Mouse (Mus musculus) lung, embryonic 15.5 days (tissue): ENCODE data around the gene Fgfr2. TPM values are rescaled to one million over a fixed set of nuclear protein-coding genes. Genes with fewer than 3 reads are reported as not detected.
"Not testable (repeated sequence)": the region's sequence is repeated elsewhere in the genome, so short reads cannot be mapped to it uniquely, and the experiment has no call there.

Experiments used
- ATAC-seq: fragments of 200-750 bp; cut with Nextera tagmentation; 2 replicates; pipeline ENCODE4 v1.8.0; 2017; ENCODE audit warnings: moderate number of reproducible peaks, borderline replicate concordance; ENCODE audit not compliant: low FRiP score, low TSS enrichment; ENCODE audit errors: extremely low read depth
- H3K27ac ChIP-seq: fragments of 300-500 bp; sonication (generic); 2 replicates; pipeline ENCODE4 v1.5.1; 2015; ENCODE audit warnings: moderate library complexity, mild to moderate bottlenecking, inconsistent platforms
- H3K27me3 ChIP-seq: fragments of 300-500 bp; sonication (generic); 2 replicates; pipeline ENCODE4 v1.6.1; 2015; ENCODE audit warnings: inconsistent platforms
- H3K36me3 ChIP-seq: fragments of 300-500 bp; sonication (generic); 2 replicates; pipeline ENCODE4 v1.6.1; 2015; ENCODE audit warnings: inconsistent platforms
- H3K4me1 ChIP-seq: fragments of 300-500 bp; sonication (generic); 2 replicates; pipeline ENCODE4 v1.6.1; 2015; ENCODE audit warnings: inconsistent platforms
- H3K4me2 ChIP-seq: fragments of 300-500 bp; sonication (generic); 2 replicates; pipeline ENCODE4 v1.6.1; 2015; ENCODE audit warnings: inconsistent platforms, mild to moderate bottlenecking, moderate library complexity
- H3K4me3 ChIP-seq: fragments of 300-500 bp; sonication (generic); 2 replicates; pipeline ENCODE4 v1.5.1; 2015; ENCODE audit warnings: mild to moderate bottlenecking, inconsistent platforms
- H3K9ac ChIP-seq: fragments of 300-500 bp; sonication (generic); 2 replicates; pipeline ENCODE4 v1.6.1; 2015; ENCODE audit warnings: inconsistent platforms
- H3K9me3 ChIP-seq: fragments of 300-500 bp; sonication (generic); 2 replicates; pipeline ENCODE4 v1.6.1; 2016; ENCODE audit warnings: inconsistent platforms
- whole genome bisulfite sequencing: fragments of 180-500 bp; shearing (Covaris S2); methylation state at CpG from one replicate; pipeline ENCODE4 v1.1.7; 2015; 5-methylcytosine and 5-hydroxymethylcytosine counted together
- polyA plus RNA-seq: library from polyadenylated mRNA; unstranded; fragments of >200 nt; fragmentation: Nextera tagmentation; extraction: Ambion mirVana; gene quantifications from 2 replicates; pipeline ENCODE4 v1.2.1, GENCODE M21; 2015

The Fgfr2 gene
- polyA plus RNA-seq, 1 experiment from 2014 or later = 160 TPM

DNA sequence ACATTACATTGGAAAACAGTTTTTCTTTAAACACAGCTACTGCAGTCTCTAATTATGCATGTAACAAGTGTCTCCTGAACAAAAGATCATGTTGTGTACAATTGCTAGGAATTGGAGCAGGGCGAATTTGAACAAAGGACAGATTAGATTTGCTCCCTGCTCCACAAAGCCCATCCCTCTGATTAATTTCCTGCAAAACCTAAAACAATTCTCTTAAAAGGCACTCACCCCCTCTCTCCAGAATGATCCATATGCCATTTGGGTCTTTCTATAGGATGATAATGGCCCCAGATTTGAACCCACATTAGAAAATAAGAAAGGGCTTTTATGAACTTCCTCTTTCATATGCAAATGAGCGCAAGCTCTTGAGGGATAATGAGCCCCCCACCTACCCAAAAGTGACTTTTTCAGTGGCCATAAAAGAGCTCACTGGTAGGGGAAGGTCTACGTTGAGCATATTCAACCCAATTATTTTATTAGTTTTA is 1658.0 kb downstream of the Fgfr2 start:
- Histone ChIP-seq H3K4me2 (no peak overlapping the region), H3K9me3 (no peaks in the 10 kb centered on the region), H3K9ac (no peak overlapping the region), H3K36me3 (no peaks in the 10 kb centered on the region), H3K4me3 (no peak overlapping the region), H3K27ac (no peak overlapping the region), H3K27me3 (no peaks in the 10 kb centered on the region), H3K4me1 (no peaks in the 10 kb centered on the region)
- ATAC-seq = no peak
- WGBS = 74% methylated on average over 3 of the region's 3 CpGs

DNA sequence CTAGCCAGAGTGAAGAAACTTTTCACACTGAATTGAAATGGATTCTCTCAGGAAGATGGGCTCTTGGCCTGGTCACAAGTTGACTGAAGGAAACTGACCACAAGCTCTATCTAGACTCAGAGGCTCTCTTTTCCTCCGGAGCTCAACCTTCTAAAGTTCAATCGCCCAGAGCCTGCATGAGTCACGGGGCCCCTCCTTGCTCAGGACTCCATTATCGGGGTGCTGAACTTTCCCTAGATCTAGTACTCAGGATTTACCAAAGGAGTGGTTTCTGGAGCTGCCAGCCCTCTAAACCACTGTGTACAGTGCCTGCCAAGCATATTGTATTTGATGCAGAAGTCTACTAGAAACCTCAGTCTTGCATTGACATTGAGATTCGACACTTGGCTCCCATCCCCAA is 1666.4 kb downstream of the Fgfr2 start:
- ATAC-seq = no peak
- H3K36me3 ChIP-seq = no peaks in the 10 kb centered on the region
- no peaks in the 10 kb centered on the region for H3K9me3 ChIP-seq
- no peak overlapping the region for H3K27ac ChIP-seq
- no peak overlapping the region for H3K4me3 ChIP-seq
- no peak overlapping the region for H3K9ac ChIP-seq
- no peaks in the 10 kb centered on the region for H3K4me1 ChIP-seq
- H3K4me2 ChIP-seq = no peak overlapping the region
- 79% methylated on average over 5 of the region's 5 CpGs for WGBS
- H3K27me3 ChIP-seq = no peaks in the 10 kb centered on the region

DNA sequence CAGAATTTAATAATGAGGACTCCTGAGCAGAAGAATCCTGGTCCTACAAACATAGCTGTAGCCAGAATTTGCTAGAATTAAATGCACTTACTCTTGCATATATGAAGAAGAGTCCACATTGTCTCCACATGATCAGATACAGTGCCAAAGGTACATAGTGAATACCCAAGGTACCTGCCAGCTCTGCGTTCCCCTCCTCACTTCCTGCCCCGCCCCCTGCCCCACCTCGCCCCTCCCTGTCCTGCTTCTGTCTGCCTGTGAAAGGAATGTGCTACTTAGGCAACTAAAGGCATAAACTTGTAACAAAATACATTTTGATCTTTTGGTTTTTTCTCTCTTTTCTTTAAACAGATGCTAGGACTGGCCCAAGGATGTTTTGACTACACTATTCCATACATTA is 1686.1 kb downstream of the Fgfr2 start:
- WGBS = 63% methylated on average over 3 of the region's 3 CpGs
- H3K4me1 ChIP-seq = no peaks in the 10 kb centered on the region
- no peak overlapping the region for H3K27ac ChIP-seq
- H3K36me3 ChIP-seq = peaks cover 29% of the 10 kb centered on the region
- H3K9me3 ChIP-seq = no peaks in the 10 kb centered on the region
- no peak for ATAC-seq
- H3K9ac ChIP-seq = no peak overlapping the region
- H3K4me2 ChIP-seq = no peak overlapping the region
- no peaks in the 10 kb centered on the region for H3K27me3 ChIP-seq
- no peak overlapping the region for H3K4me3 ChIP-seq

DNA sequence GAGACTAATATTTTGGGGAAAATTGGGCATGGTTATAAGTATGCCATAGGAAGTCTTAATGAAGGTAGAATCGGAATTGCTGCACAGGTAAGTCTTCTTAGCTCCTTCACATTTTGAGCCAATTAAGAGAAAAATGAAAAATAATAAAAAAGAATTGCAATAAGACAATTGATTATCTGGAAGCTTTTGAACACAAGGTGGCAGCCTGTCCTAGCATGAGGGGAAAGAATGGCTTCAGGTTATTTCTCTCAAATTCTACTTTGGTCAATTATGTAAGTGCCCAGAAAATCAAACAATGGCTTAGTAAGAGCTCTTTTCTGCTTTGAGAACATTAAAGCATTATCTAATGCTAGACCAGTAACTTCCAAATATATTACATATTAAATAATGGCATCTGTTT is 1688.9 kb downstream of the Fgfr2 start:
- Histone ChIP-seq H3K36me3 (peaks cover 50% of the 10 kb centered on the region), H3K9ac (no peak overlapping the region), H3K4me2 (no peak overlapping the region), H3K4me3 (no peak overlapping the region), H3K4me1 (no peaks in the 10 kb centered on the region), H3K9me3 (no peaks in the 10 kb centered on the region), H3K27me3 (no peaks in the 10 kb centered on the region), H3K27ac (no peak overlapping the region)
- no peak for ATAC-seq
- WGBS = 79% methylated on average over 1 of the region's 1 CpGs

DNA sequence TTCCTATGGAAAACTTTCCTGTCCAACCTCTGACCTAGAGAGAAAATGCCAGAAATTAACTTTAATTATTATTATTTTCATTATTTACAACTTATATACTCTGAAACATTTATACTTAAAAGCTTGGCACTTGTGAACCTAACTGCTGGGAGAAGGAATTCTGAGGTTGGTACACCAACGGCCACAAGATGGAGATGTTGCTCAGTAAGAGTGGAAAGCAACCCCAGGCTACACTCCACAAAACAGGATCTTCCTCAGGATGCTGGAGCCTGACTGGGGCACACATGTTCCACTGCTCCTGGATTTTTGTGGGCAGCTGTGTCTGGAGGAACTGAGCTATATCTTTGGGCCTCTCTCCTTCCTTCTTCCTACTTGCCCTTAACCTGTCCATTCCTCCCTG is 1690.9 kb downstream of the Fgfr2 start:
- H3K9ac ChIP-seq = no peak overlapping the region
- no peaks in the 10 kb centered on the region for H3K27me3 ChIP-seq
- no peaks in the 10 kb centered on the region for H3K9me3 ChIP-seq
- 18% methylated on average over 1 of the region's 1 CpGs for WGBS
- ATAC-seq = no peak
- no peak overlapping the region for H3K27ac ChIP-seq
- H3K36me3 ChIP-seq = peaks cover 55% of the 10 kb centered on the region
- no peak overlapping the region for H3K4me3 ChIP-seq
- no peaks in the 10 kb centered on the region for H3K4me1 ChIP-seq
- no peak overlapping the region for H3K4me2 ChIP-seq

DNA sequence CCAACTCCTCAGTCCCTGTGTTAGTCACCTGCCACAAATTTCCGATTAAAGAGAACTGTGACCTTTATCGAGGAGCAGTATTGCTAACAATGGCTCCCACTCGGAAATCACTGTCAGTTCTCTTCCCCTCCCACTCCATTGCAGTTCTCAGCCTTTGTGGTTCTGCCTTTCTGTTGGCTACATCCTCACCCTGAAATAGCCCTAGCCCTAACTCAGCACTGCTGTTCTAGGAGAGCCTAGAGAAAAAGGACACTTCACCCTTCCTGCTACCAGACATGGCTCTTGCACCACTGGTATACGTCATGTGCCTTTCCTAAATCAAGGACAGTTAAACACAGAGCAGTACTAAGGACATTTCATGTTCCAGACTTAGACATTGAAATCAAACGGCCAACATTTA is 1695.8 kb downstream of the Fgfr2 start:
- no peaks in the 10 kb centered on the region for H3K27me3 ChIP-seq
- H3K27ac ChIP-seq = no peak overlapping the region
- H3K9me3 ChIP-seq = no peaks in the 10 kb centered on the region
- no peak overlapping the region for H3K9ac ChIP-seq
- H3K4me2 ChIP-seq = no peak overlapping the region
- WGBS = 85% methylated on average over 5 of the region's 5 CpGs
- H3K4me1 ChIP-seq = no peaks in the 10 kb centered on the region
- no peak for ATAC-seq
- H3K36me3 ChIP-seq = peaks cover 50% of the 10 kb centered on the region
- H3K4me3 ChIP-seq = no peak overlapping the region

DNA sequence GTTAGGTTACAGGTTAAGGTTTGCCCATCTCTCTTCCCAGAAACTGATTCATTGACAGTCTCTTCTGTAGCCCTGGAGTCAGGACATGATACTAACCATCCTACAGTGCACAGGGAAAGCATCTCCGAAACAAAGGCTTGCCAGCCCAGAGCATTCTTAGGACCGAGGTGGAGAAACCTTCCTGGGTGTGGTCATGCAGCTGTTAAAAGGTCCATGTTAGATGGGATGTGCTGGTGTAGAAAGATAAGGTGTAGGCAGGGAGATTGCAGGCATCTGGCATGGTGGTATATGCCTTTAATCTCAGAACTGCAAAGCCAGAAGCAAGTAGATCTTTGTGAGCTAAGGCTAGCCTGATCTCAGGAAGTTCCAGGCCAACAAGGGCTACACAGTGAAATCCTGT is 1698.2 kb downstream of the Fgfr2 start:
- no peak overlapping the region for H3K27ac ChIP-seq
- no peaks in the 10 kb centered on the region for H3K27me3 ChIP-seq
- no peak for ATAC-seq
- peaks cover 31% of the 10 kb centered on the region for H3K36me3 ChIP-seq
- no peak overlapping the region for H3K9ac ChIP-seq
- no peaks in the 10 kb centered on the region for H3K4me1 ChIP-seq
- no peak overlapping the region for H3K4me3 ChIP-seq
- H3K9me3 ChIP-seq = no peaks in the 10 kb centered on the region
- WGBS = 76% methylated on average over 2 of the region's 2 CpGs
- no peak overlapping the region for H3K4me2 ChIP-seq

DNA sequence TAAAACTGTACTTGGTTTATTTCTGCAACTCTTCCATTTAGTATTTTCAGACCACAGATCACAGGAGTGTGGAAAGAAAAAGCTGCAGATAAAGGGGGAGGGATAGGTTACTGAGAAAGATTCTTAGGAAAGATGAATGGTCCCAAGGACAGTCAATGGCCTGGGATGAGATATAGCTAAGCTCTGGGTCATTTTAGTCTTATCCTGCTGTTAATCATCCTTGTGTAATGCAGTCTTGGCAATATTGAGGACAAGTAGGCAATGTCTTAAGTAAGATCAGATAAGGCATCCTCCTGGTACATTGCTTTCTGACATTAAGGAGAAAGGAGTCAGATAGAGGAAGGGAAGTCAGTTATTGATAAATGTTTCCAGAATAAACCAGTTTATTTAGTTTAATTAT is 1705.5 kb downstream of the Fgfr2 start:
- Histone ChIP-seq H3K9me3 (no peaks in the 10 kb centered on the region), H3K27ac (no peak overlapping the region), H3K9ac (no peak overlapping the region), H3K36me3 (no peaks in the 10 kb centered on the region), H3K4me1 (peaks cover 6% of the 10 kb centered on the region; the same call in 1 of the 2 replicates), H3K27me3 (no peaks in the 10 kb centered on the region), H3K4me3 (no peak overlapping the region), H3K4me2 (no peak overlapping the region)
- no peak for ATAC-seq

DNA sequence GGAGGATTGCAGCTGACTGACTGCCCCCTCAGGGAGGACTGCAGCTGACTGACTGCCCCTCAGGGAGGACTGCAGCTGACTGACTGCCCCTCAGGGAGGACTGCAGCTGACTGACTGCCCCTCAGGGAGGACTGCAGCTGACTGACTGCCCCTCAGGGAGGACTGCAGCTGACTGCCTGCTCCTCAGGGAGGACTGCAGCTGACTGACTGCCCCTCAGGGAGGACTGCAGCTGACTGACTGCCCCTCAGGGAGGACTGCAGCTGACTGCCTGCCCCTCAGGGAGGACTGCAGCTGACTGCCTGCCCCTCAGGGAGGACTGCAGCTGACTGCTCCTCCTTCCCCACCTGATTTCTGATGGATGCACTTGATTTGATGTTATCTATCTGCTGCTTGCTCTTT is 1706.4 kb downstream of the Fgfr2 start:
- not testable (repeated sequence) for H3K27ac ChIP-seq, H3K9me3 ChIP-seq, H3K4me2 ChIP-seq, H3K4me3 ChIP-seq, ATAC-seq, H3K9ac ChIP-seq, H3K36me3 ChIP-seq, H3K27me3 ChIP-seq, H3K4me1 ChIP-seq

DNA sequence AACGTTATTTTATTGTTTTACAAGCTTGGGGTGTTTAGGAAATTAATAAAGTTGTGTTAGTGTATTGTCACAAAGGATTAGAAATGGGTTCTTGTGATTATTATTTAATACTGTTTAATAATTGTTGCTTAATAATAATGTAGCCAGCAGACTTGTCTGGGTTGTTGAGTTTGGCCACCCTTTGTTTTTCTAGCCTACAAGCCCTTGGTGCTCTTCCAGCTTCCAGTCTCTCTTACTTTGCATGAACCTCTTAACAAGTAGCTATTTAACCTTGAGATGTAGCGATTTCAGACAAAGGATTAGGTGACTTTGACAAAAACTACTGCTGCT is 1711.2 kb downstream of the Fgfr2 start:
- H3K9me3 ChIP-seq = no peaks in the 10 kb centered on the region
- H3K27ac ChIP-seq = peak overlapping the region; percentile 94
- WGBS = 38% methylated on average over 2 of the region's 2 CpGs
- ATAC-seq = no peak
- H3K9ac ChIP-seq = 0 out of 2 replicates have a peak overlapping the region, but pooled peaks have one; percentile 29
- H3K4me2 ChIP-seq = peak overlapping the region; percentile 79
- H3K4me1 ChIP-seq = peaks cover 16% of the 10 kb centered on the region
- H3K4me3 ChIP-seq = peak overlapping the region; percentile 63
- H3K36me3 ChIP-seq = 0 out of 2 replicates have a peak, but pooled peaks cover 1% of the 10 kb centered on the region
- H3K27me3 ChIP-seq = no peaks in the 10 kb centered on the region

DNA sequence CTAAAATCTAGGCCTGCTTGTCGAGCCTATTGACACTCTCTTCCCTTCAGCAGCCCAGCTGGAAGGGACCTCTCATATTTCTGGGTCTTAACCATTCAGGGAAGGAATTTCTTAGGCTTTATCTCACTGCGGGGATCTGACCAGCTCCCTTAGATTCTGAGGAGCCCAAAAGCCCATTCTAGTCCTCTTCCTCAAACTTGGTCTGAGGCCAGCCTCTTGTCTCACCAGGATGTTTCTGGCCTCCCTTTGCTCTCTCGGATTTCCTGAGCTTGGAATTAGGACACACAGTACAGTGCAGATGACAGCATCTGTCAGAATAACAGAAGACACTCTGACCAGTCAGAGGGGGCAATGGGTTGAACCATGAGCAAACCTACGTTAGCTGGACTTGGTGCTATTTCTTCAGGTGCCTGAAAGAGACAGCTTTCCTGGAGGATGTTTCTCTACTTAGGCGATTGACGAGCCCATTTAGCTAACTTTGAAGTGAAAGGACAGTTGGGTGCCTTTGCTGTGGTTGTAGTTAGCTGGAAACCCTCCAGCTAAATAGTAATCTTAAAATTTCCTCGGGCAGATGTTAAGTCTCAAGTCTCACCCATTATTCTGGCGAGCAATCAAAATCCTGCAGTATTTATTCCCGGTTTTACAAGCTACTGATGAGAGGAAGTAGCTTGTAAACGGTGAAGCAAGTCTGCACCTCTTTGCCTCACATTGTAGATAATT is 1711.8 kb downstream of the Fgfr2 start:
- peak overlapping the region; percentile 79 for H3K4me2 ChIP-seq
- H3K9ac ChIP-seq = peak overlapping the region; percentile 72
- H3K36me3 ChIP-seq = 0 out of 2 replicates have a peak, but pooled peaks cover 2% of the 10 kb centered on the region
- H3K27ac ChIP-seq = peak overlapping the region; percentile 94
- no peaks in the 10 kb centered on the region for H3K9me3 ChIP-seq
- peak overlapping the region; percentile 63 for H3K4me3 ChIP-seq
- peak; percentile 24; the same call in 1 of the 2 replicates for ATAC-seq
- peaks cover 16% of the 10 kb centered on the region for H3K4me1 ChIP-seq
- WGBS = 23% methylated on average over 10 of the region's 10 CpGs
- H3K27me3 ChIP-seq = no peaks in the 10 kb centered on the region

DNA sequence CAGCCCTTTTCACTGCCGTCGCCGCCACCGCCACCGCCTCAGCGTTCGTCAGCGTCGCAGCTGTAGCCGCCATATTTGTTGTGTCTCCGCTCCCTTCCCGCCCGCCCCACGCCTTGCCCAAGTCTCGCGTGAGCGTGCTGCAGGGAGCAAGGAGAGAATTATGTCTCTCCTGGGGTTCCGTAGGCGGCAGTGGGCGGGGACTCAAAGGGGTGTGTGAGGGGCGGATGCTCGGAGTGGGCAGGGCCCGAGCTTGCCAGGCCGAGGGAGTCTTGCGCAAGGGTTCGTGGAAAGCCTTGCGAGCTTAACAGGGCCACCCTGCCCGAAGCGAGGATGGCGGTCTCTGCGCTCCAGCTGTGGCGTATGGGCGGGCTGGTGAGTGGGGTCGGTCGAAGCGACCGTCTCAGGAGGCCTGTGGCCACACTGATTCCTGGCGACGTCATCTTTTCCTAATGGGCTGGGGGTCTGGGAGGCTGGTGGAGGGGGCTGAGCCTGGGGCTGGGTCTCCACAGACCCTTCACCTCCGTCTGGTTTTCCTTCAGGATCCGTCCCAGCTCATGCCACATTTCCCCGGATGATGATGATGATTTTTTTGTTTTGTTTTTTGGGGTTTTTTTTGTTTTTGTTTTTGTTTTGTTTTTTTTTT is 1712.6 kb downstream of the Fgfr2 start, which contains the start of the genes Ikzf5 and Acadsb:
Gene Ikzf5, minus strand, starts transcription at position 106 of the 643 bp plus-strand sequence.
Gene Acadsb, plus strand, starts transcription at position 186 of the 643 bp plus-strand sequence.
- Histone ChIP-seq H3K4me3 (peak within 1 kb of the TSS; percentile 63), H3K27me3 (no peaks in the 10 kb centered on the region), H3K4me2 (peak within 1 kb of the TSS; percentile 79), H3K27ac (peak within 1 kb of the TSS; percentile 94), H3K9ac (peak within 1 kb of the TSS; percentile 72), H3K4me1 (peaks cover 16% of the 10 kb centered on the region), H3K36me3 (0 out of 2 replicates have a peak, but pooled peaks cover 2% of the 10 kb centered on the region), H3K9me3 (no peaks in the 10 kb centered on the region)
- ATAC-seq = peak; percentile 97
- under 1% methylated on average over 42 of the region's 42 CpGs for WGBS
